Mouse (Mus musculus) layer of hippocampus, postnatal 25 days (tissue): ENCODE measurements around the gene Rell1. TPM values are rescaled to one million over a fixed set of nuclear protein-coding genes. Genes with fewer than 3 reads are reported as not detected.
"Not testable (repeated sequence)": the region's sequence is repeated elsewhere in the genome, so short reads cannot be mapped to it uniquely, and the experiment has no call there.

ENCODE experiments used
- DNase-seq, 2 experiments: peaks; one replicate each; pipeline ENCODE4 v3.0.0; 2022; ENCODE audit warnings: mixed read lengths in 2 of 2, low spot score in 1 of 2; ENCODE audit errors: extremely low spot score in 1 of 2
- total RNA-seq, 2 experiments: library from RNA; stranded (reverse); gene quantifications; 2 replicates each; pipeline ENCODE4 v1.2.3; 2021

The Rell1 gene
- total RNA-seq, 2 experiments from 2014 or later = 11.3 to 13.1 TPM

DNA sequence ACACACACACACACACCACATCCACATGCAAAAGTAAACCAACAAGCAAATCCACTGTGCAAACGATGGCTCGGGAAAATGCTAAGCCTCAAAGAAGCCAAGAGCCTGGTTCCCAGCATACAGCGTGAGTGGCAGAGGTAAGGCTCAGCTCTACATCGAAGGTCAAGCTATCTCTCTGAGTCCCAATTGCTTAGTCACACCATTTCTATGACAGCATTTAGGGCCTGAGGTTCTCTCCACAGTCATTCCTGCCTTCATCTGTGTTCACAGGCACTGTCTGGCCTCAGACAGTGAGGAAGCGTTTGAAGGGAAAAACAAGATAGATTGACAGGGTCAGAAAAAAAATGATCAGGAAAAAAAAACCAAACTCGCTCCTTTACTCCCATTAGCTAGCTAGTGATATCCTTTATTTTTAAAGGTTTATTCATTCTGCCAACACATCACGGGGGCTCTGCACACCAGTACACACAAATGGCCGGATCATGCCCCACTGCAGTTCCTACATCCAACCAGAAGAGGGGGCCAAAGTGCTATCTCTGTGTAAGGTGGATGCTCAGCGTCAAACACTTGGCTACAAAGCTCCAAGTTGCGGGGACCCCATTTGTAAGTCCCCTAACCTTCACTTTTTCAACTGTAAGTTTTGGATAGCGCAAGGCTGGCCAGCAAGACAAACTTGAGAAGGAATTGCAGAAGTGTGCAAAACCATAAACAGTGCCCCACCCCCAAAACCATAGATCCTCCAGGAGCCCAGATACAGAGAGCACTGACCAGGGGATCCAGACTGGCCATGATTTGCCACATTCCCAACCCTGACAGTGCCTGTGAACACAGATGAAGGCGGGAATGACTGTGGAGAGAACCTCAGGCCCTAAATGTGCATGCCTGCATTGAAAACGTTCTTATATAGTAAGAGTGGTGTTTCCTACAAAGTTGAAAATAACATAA, 62.3 kb downstream of the Rell1 start:
- peak; percentile 72 to 88 for DNase-seq

GRCm38 (mm10) chr5:63903329-63903728, 65.4 kb downstream of the Rell1 start:
- DNase-seq = no peak

DNA sequence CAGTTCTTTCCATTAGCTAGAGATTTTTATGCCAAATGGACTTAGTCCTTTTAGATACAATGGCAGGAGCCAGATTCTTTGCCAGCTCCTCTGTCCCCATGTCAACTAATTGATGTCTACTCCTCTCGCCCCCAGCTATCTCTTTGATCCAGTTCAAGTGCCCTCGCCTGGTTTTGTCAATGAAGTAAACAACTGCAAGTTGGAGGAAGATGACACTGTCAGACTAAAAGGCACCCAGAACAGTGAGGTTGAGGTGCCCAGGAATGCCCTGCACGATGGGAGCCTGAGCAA, 70.9 kb downstream of the Rell1 start:
- no peak for DNase-seq

- not testable (repeated sequence) for DNase-seq
Observed at GRCm38 (mm10) chr5:63897001-63897819, 71.5 kb downstream of the Rell1 start.

DNA sequence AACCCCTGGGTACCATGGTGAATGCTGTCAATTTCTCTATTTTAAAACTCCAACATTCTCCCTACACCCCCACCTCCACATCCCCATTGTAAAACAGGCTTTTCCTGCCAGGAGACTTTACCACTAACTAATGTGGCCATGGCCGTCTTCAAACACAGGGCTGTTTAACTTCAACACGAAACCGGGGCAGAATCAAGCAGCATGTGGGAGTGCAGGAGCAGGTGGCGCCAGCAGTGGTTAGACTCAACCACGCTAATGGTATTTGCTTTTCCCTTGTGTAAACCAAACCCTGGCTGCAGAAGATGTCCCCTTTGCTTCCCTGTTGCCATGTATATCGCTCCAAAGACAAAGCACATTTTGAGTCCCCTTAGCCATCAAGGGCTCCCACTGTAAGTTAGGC, 76.8 kb downstream of the Rell1 start:
- DNase-seq = no peak

- no peak for DNase-seq
Observed at GRCm38 (mm10) chr5:63891241-63891640, 77.5 kb downstream of the Rell1 start.

- no peak for DNase-seq
Observed at GRCm38 (mm10) chr5:63887111-63887510, 81.6 kb downstream of the Rell1 start.

DNA sequence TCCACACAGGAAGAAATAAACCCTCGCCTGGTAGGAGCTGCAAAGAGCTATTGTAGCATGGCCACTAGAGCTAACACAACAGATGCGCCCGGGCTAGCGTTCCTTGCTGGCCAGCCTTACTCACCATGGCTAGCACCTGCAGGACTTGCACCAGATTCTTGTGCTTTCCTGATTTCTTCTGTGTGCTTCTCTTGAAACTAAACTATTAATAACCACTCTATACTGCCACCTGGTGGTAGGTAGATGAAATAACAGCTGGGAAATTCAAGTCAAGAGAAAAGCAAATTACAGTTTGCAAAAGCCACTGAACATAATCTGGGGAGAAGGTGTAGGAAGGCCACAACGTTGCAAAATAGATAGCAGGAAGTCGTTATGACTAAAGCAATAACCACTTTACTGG, 82.0 kb downstream of the Rell1 start:
- no peak for DNase-seq

DNA sequence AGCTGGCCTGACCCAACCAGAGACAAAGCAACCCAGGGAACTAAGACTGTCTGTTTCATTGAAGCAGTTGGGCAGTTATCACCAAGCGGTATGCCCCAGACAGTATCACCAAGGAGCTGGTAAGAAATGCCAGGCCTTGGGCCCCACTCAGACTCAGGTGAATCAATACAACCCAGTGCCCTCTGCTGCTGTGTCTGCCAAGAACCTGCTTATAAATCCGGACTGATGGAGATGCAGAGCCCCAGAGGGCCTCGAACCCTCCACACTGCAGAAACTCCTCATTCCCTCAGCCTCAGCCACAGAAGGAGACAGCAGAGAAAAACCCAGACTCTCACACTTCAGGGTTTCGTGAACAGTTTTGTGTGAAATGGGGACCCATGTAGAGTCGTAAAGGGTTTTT, 82.4 kb downstream of the Rell1 start:
- no peak for DNase-seq

- no peak for DNase-seq
Observed at GRCm38 (mm10) chr5:63879026-63879425, 89.7 kb downstream of the Rell1 start.

DNA sequence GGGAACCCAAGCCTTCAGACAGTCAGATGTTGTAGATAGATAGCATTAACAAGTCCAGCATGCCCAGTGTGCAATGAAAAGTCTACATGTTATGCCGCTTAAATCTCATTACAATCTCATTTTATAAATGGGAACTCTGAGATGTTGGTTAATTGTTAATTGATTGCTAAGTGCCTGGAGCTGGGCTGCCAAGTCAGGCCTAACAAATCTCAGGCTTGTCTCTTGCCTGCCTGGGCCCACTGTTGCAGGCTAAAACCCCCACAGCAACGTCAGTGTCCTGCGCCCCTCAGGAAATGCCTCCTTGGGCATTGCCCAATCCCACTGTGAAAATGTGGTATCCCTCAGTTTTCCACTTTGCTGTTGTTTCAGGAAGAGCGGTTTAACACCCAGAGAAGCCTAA, 92.6 kb downstream of the Rell1 start:
- no peak for DNase-seq

DNA sequence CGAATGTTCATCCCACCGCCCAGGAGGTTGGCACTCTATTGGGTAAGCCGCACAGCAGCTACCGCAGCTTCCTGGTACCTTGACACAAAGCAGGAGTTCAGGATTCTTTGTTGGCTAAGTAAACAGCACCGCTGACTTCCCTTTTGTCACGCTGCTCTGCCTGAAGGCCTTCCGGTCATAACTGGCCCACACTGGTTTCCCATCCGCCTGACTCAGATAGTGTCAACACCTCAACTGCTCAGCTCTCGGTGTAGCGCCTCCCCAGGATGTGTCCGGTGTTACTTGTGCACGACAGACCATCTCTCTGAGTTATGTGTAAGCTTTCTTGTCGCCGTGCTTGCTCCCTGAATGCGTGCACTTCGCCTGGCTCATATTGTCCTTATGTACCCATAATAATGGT, 93.8 kb downstream of the Rell1 start:
- DNase-seq = no peak

DNA sequence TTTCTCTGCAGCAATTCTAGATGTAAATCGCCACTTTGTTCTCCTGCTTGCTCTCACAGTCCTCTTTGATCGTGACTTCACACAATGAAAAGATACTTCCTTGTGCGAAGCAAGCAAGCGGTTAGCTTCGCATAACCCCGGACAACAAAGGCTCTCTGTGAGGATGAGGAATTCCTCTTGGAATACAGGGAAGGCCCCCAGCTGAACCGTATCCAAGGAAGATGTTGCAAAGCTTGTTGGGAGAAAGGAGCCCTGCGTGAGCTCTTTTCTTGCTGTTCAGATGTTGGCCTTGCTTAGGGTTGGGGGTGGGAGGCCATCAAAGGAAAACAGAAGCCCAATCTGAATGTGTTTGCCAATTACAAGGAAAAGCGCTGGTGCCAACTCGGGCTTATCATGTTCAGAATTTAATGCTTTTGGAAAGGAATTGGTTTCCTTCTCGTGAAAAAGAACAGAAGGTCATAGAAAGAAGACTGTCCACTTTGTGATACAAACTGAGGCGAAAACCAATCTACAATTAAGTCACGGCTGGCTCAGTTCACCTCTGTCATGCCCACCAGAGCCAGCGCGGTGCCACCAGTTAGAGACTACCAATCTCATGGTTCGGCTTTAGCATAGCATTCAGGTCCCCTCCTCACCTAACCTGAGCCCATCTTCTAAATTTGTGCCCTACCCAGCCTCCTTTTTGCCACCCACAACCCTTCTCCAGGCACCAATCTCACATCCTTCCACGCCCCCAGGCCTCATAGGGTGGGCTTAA, 96.3 kb downstream of the Rell1 start:
- no peak for DNase-seq

GRCm38 (mm10) chr5:63867421-63867820, 101.3 kb downstream of the Rell1 start:
- DNase-seq = no peak

DNA sequence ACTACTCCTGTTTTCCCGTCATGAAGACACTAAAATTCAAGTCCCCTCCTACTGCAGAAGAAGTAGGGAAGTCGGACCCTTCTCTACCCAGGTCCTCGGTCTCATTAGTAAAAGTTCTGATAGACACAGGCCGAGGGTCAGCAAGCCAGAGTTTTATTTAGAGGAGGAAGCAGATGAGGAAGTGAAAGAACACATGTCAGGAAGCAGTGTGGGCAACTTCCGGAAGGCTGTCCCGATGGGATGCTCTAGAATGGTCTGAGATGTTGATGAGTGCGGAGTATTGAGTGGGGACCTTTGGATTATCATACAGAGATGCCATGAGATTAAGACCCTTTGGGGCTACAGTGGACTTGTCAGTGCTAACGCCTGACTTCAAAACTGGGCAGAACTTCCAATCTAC, 109.8 kb downstream of the Rell1 start:
- no peak for DNase-seq

Other genes with a start within 250 kb of the Rell1 start
- gene 0610040J01Rik, start 156.5 kb downstream of the Rell1 start, total RNA-seq = 1 to 10 TPM; 4.5 to 5.1 TPM
- gene Pgm2, start 124.1 kb upstream of the Rell1 start, total RNA-seq = 10 to 100 TPM; 10.8 to 11.4 TPM
- 10 to 100 TPM; 26.9 to 32.4 TPM for gene Tbc1d1, start 187.4 kb upstream of the Rell1 start, total RNA-seq